ENCODE assay signal across 9 mouse cellular contexts in genomic region chr11:84031971-84032370, GRCm38 (mm10). TPM values are rescaled to one million over a fixed set of nuclear protein-coding genes. Genes with fewer than 3 reads are reported as not detected.
DNase-seq lines count a peak whose midpoint lies in the region; ATAC-seq and TF ChIP-seq lines count a peak whose summit lies in the region.
"Had no signal": no experiment of that assay in that cellular context is flagged by ENCODE, and none has a peak within 500 bp of the region (broad histone marks: within the 10 kb centered on the region; RNA-seq: fewer than 3 reads in every experiment).

No protein-coding gene starts in this region.

- H3K4me1 ChIP-seq in midbrain, postnatal 0 days (ENCODE audit: insufficient read depth, low read length): no peaks in the 10 kb centered on the region
- H3K4me1 ChIP-seq in midbrain, embryonic 15.5 days: no peaks in the 10 kb centered on the region
- H3K4me1 ChIP-seq in liver, postnatal 0 days (ENCODE audit: insufficient read depth): 0 out of 2 replicates have a peak, but pooled peaks cover 3% of the 10 kb centered on the region

- H3K9ac ChIP-seq in midbrain, postnatal 0 days (replicated peaks; ENCODE audit: low read length, poor library complexity, severe bottlenecking): no peak overlapping the region
- no peak overlapping the region for H3K9ac ChIP-seq in midbrain, embryonic 15.5 days
- no peak overlapping the region for H3K9ac ChIP-seq in liver, postnatal 0 days (replicated peaks)

- intact Hi-C loops in heart, postnatal 10 days (cut with DNase I): loop anchor here (1.0 kb wide), 1 partner anchor 247 kb away; no protein-coding TSS in a partner anchor

- no peak for ATAC-seq in cerebellum, adult (ENCODE audit: insufficient number of reproducible peaks, low FRiP score, low TSS enrichment)
- ATAC-seq in midbrain, postnatal 0 days (ENCODE audit: low FRiP score): no peak
- no peak for ATAC-seq in midbrain, embryonic 15.5 days (replicated peaks)
- ATAC-seq in liver, postnatal 0 days: peak; percentile 61

- no peak overlapping the region for H3K4me2 ChIP-seq in midbrain, postnatal 0 days (ENCODE audit: low read depth, low read length, poor library complexity, severe bottlenecking)
- H3K4me2 ChIP-seq in midbrain, embryonic 15.5 days: no peak overlapping the region
- H3K4me2 ChIP-seq in liver, postnatal 0 days (ENCODE audit: low read depth, low read length): no peak overlapping the region

- no peaks in the 10 kb centered on the region for H3K9me3 ChIP-seq in midbrain, postnatal 0 days (ENCODE audit: low read length)
- no peaks in the 10 kb centered on the region for H3K9me3 ChIP-seq in midbrain, embryonic 15.5 days
- no peaks in the 10 kb centered on the region for H3K9me3 ChIP-seq in liver, postnatal 0 days (ENCODE audit: low read length)

- no peak overlapping the region for H3K4me3 ChIP-seq in midbrain, postnatal 0 days (ENCODE audit: low read depth, low read length)
- H3K4me3 ChIP-seq in midbrain, embryonic 15.5 days: no peak overlapping the region
- H3K4me3 ChIP-seq in liver, postnatal 0 days (ENCODE audit: low read depth, low read length): no peak overlapping the region
- H3K4me3 ChIP-seq: myocyte had no signal

- peak; percentile 73 for TF ChIP-seq CTCF in midbrain, postnatal 0 days (IDR thresholded peaks at IDR 0.05)
- TF ChIP-seq CTCF in liver, postnatal 0 days (IDR thresholded peaks at IDR 0.05; ENCODE audit: low read depth): peak; percentile 84

- peaks cover 43% of the 10 kb centered on the region for H3K36me3 ChIP-seq in midbrain, postnatal 0 days (ENCODE audit: insufficient read depth, low read length)
- H3K36me3 ChIP-seq in midbrain, embryonic 15.5 days (replicated peaks): peaks cover 41% of the 10 kb centered on the region
- peaks cover 27% of the 10 kb centered on the region; the same call in 1 of the 2 replicates for H3K36me3 ChIP-seq in liver, postnatal 0 days (replicated peaks; ENCODE audit: insufficient read depth, low read length)

- TF ChIP-seq EP300 in liver, postnatal 0 days (IDR thresholded peaks at IDR 0.05; ENCODE audit: low read depth): no peak

- peak; percentile 56 to 64 for DNase-seq in cerebellum, postnatal 14 days
- peak; percentile 13 for DNase-seq in midbrain, postnatal 0 days (ENCODE audit: low spot score)
- peak; percentile 33 to 52 for DNase-seq in adrenal gland, postnatal 4 days (ENCODE audit: low spot score in 2 of 2)
- peak; percentile 38 to 63 for DNase-seq in heart, postnatal 10 days
- peak; percentile 69 for DNase-seq in liver, postnatal 0 days
- peak; percentile 57 for DNase-seq in thymus, postnatal 0 days (ENCODE audit: low spot score)

- H3K27ac ChIP-seq in midbrain, postnatal 0 days (ENCODE audit: low read depth, low read length): no peak overlapping the region
- no peak overlapping the region for H3K27ac ChIP-seq in midbrain, embryonic 15.5 days
- H3K27ac ChIP-seq in liver, postnatal 0 days (ENCODE audit: low read depth): no peak overlapping the region

- H3K27me3 ChIP-seq in midbrain, postnatal 0 days (ENCODE audit: insufficient read depth, low read length): no peaks in the 10 kb centered on the region
- H3K27me3 ChIP-seq in midbrain, embryonic 15.5 days (replicated peaks): no peaks in the 10 kb centered on the region
- no peaks in the 10 kb centered on the region for H3K27me3 ChIP-seq in liver, postnatal 0 days (ENCODE audit: insufficient read depth, low read length)

- WGBS in midbrain, postnatal 0 days: 55% methylated on average over 9 of the region's 9 CpGs
- 55% methylated on average over 9 of the region's 9 CpGs for WGBS in midbrain, embryonic 15.5 days
- 47% methylated on average over 9 of the region's 9 CpGs for WGBS in liver, postnatal 0 days (ENCODE audit: insufficient replicate concordance)

RNA-seq across cellular contexts. Expression of gene Dusp14, which starts 37.1 kb away (rescaled TPM):
- 9.1 and 18.1 TPM in 2 replicates for total RNA-seq in midbrain, postnatal 0 days (2014; rRNA removed)
- polyA plus RNA-seq in midbrain, postnatal 0 days (2015; fragmentation: Nextera tagmentation; extraction: Ambion mirVana): 8.8 and 8.9 TPM in 2 replicates
- polyA plus RNA-seq in midbrain, embryonic 15.5 days (2015; fragmentation: Nextera tagmentation; extraction: Ambion mirVana): 11.0 TPM in 2 replicates
- 1 to 10 TPM; 4.5 to 6.3 TPM for total RNA-seq in adrenal gland, postnatal 4 days (2021)
- total RNA-seq in heart, postnatal 10 days (2021): under 1 TPM; 0.43 to 0.79 TPM
- polyA plus RNA-seq in liver, postnatal 0 days (2015; fragmentation: Nextera tagmentation; extraction: Ambion mirVana): 1.7 and 1.8 TPM in 2 replicates
- 12.8 and 13.6 TPM in 2 replicates for polyA plus RNA-seq in thymus, postnatal 0 days (2015; fragmentation: Nextera tagmentation; extraction: Ambion mirVana)

Comparison
In these comparisons a context has a peak if more than half of its experiments do, and no peak if none do; other contexts are left out.
1. DNase-seq: peak in every context shown above with its lines; median percentile 69 in liver, postnatal 0 days; 60 in cerebellum, postnatal 14 days; 57 in thymus, postnatal 0 days; 50 in heart, postnatal 10 days; 42 in adrenal gland, postnatal 4 days; 13 in midbrain, postnatal 0 days.